Mouse (Mus musculus): ENCODE data around the gene Tial1.

DNA sequence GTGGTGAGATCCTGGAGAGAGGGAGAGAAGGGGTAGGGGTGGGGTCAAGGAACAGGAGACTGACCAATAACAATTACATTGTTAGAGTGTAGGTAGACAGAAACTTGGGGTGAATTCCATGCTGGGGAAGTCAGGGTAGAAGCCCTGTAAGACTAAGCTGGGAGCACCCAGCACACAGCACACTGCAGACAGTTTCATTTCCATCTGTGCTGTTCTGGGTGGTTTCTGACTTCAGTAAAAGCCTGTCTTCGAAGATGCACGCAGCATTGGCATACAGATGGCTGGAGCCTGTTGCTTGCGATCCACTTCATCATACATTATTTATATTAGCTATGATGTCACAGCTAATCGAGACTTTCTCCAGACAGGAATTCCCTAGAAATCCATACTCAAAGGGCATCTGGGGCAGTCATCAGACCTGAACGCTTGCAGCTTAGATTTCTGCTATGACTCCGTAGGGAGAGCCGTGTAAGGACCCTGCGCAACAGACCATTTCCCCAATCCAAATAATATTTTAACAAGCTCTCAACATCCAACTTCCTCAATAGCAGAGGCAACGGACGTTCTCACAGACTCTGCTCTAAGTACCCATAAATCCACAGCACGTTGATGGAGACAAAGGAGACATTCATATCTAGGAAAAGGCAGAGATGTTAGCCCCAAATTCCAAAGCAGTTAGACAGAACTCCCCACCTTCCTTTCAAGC, 50.7 kb downstream of the Tial1 start:
- TF ChIP-seq POLR2A (IDR thresholded peaks at IDR 0.05; ENCODE audit: low read depth, low read length) (no peak), CTCF (IDR thresholded peaks at IDR 0.05; ENCODE audit: borderline replicate concordance, insufficient read depth, low read length) (no peak)
